Mouse (Mus musculus): ENCODE data around the gene Cracr2b. TPM values are rescaled to one million over a fixed set of nuclear protein-coding genes. Genes with fewer than 3 reads are reported as not detected.

Cracr2b gene
- polyA plus RNA-seq, 1 experiment = 15.3 TPM

DNA sequence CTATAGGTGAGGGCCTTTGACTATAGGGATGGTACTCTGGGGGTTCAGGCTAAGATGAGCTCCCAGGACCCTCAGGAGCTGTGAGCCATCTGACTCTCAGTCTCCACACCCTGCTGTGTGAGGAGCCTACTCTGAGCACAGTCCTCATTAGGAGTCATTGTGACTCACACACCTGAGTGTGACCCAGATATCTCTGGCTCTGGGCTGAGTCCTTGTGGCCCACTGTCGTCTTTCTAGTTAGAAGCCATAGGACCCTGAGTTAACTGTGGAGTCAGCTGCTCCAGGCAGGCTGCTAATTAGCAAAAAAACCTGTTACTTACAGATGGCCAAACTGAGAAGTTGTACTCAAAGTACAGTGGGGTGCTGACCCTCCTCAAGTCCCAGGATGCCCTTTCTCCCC, 32.8 kb downstream of the Cracr2b start:
- WGBS = 85% methylated on average over 1 of the region's 1 CpGs
- no peak for DNase-seq
- TF ChIP-seq POLR2A (IDR thresholded peaks at IDR 0.05; ENCODE audit: low read depth, low read length) = no peak
- no peak for TF ChIP-seq CTCF (conservative IDR thresholded peaks at IDR 0.05; ENCODE audit: insufficient read depth, insufficient read length, low read depth, low read length)
- H3K27me3 ChIP-seq (replicated peaks; ENCODE audit: control insufficient read depth, insufficient read depth, low read length) = no peaks in the 10 kb centered on the region
- no peak overlapping the region for H3K4me3 ChIP-seq (ENCODE audit: insufficient read depth, low read depth, low read length)
- no peaks in the 10 kb centered on the region for H3K4me1 ChIP-seq (ENCODE audit: control insufficient read depth, insufficient read depth, low read length)
- no peaks in the 10 kb centered on the region; the same call in 1 of the 2 replicates for H3K36me3 ChIP-seq (ENCODE audit: control insufficient read depth, insufficient read depth, low read length)
- H3K27ac ChIP-seq (ENCODE audit: insufficient read depth, low read depth, low read length) = no peak overlapping the region

DNA sequence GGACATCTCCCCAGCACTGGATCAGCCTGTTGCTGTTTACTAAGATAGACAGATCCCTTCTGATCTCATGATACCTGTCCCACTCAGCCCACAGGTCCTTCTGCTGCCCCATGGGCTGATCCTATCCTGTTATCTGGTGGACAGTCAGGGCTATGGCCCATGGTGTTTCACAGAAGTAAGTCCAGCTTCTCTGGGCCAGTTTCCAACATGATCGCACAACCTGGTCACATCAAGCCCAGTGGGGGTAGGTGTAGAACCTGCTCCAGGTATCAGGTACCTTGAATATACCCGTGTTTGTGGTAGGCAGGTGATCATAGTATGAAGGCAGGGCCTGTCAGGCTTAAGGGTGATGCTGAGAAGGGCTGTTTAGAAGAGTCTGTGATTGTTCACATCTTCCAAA, 34.5 kb downstream of the Cracr2b start:
- no peaks in the 10 kb centered on the region for H3K4me1 ChIP-seq (ENCODE audit: control insufficient read depth, insufficient read depth, low read length)
- no peak overlapping the region for H3K4me3 ChIP-seq (ENCODE audit: insufficient read depth, low read depth, low read length)
- H3K36me3 ChIP-seq (ENCODE audit: control insufficient read depth, insufficient read depth, low read length) = no peaks in the 10 kb centered on the region; the same call in 1 of the 2 replicates
- TF ChIP-seq CTCF (conservative IDR thresholded peaks at IDR 0.05; ENCODE audit: insufficient read depth, insufficient read length, low read depth, low read length) = no peak
- no peak for TF ChIP-seq POLR2A (IDR thresholded peaks at IDR 0.05; ENCODE audit: low read depth, low read length)
- DNase-seq = no peak
- 85% methylated on average over 2 of the region's 2 CpGs for WGBS
- H3K27me3 ChIP-seq (replicated peaks; ENCODE audit: control insufficient read depth, insufficient read depth, low read length) = no peaks in the 10 kb centered on the region
- no peak overlapping the region for H3K27ac ChIP-seq (ENCODE audit: insufficient read depth, low read depth, low read length)

DNA sequence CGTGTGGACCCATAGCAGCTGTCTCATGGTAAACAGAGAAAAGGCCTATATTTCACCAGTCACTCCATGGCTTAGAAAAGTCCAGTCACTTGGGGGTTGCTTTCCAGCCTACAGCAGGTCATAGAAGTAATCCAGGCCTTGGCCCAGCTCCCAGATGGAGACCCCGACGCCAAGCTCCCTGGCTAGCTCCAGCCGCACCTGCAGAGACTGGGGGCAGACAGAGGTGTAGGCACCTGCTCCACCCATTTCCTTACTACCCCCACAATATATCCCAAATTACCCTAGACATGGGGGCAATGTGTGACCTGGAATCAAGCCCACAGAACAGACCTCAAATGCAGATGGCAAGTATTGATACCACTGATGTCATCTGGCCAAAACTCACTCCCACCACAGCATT, 35.0 kb downstream of the Cracr2b start:
- H3K27me3 ChIP-seq (replicated peaks; ENCODE audit: control insufficient read depth, insufficient read depth, low read length) = no peaks in the 10 kb centered on the region
- H3K27ac ChIP-seq (ENCODE audit: insufficient read depth, low read depth, low read length) = no peak overlapping the region
- H3K4me1 ChIP-seq (ENCODE audit: control insufficient read depth, insufficient read depth, low read length) = no peaks in the 10 kb centered on the region
- DNase-seq = no peak
- TF ChIP-seq POLR2A (IDR thresholded peaks at IDR 0.05; ENCODE audit: low read depth, low read length) = no peak
- TF ChIP-seq CTCF (conservative IDR thresholded peaks at IDR 0.05; ENCODE audit: insufficient read depth, insufficient read length, low read depth, low read length) = no peak
- no peaks in the 10 kb centered on the region; the same call in 1 of the 2 replicates for H3K36me3 ChIP-seq (ENCODE audit: control insufficient read depth, insufficient read depth, low read length)
- no peak overlapping the region for H3K4me3 ChIP-seq (ENCODE audit: insufficient read depth, low read depth, low read length)
- WGBS = 84% methylated on average over 4 of the region's 4 CpGs

DNA sequence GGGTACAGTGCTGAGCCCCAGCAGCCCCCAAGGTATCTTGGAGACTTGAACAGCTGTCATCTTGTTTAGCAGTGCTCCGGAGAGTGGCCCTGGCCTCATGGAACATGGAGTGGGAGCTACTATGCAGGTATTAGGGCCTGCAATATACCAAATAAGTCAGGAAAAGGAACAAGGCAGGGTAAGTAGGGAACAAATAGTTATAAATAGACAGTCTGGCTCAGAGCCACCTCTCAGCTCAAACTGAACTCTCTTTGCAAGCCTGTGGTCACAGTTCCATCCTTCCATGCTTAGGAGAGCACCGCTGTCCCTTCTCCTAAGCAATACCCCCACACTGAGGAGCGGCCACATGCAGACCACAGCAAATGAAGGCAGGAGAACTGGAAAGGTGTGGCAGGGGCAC, 36.7 kb downstream of the Cracr2b start:
- Histone ChIP-seq H3K27ac (ENCODE audit: insufficient read depth, low read depth, low read length) (no peak overlapping the region), H3K27me3 (replicated peaks; ENCODE audit: control insufficient read depth, insufficient read depth, low read length) (no peaks in the 10 kb centered on the region), H3K4me1 (ENCODE audit: control insufficient read depth, insufficient read depth, low read length) (no peaks in the 10 kb centered on the region), H3K36me3 (ENCODE audit: control insufficient read depth, insufficient read depth, low read length) (no peaks in the 10 kb centered on the region; the same call in 1 of the 2 replicates), H3K4me3 (ENCODE audit: insufficient read depth, low read depth, low read length) (no peak overlapping the region)
- TF ChIP-seq CTCF (conservative IDR thresholded peaks at IDR 0.05; ENCODE audit: insufficient read depth, insufficient read length, low read depth, low read length) = no peak
- TF ChIP-seq POLR2A (IDR thresholded peaks at IDR 0.05; ENCODE audit: low read depth, low read length) = no peak
- no peak for DNase-seq
- WGBS = 74% methylated on average over 3 of the region's 3 CpGs

DNA sequence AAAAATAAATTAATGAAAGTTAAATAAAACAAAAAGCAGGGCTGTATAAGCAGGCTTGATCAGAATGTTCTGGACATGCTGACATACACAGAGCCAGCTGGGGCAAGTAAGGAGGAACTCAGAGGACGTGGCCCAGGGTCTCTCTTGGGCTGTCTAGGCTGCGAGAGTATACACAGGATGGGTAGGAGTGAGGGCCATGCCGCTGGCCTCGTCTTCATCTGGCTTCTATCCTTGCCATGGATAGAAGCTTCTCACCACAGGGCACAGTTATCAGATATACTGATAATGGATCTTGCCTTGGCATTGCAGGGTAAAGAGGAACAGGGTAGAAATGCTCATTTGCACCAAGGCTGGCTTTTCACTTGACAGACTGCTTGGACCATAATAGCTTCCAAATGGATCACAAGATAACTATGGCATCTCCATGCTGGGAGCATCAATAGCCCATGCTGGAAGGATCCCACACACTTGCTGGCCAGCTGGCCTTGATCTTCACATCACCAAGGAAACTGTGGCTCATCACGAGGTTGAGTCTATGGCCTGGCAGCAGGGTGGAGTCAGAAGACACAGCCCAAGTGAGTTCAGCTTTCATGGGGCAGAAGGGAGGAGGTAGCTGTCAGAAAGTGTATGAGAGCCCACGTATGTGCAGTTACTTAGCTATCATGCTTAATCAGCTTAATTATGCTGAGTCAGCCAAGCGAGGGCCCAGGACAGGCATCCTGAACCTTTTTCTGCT, 41.1 kb downstream of the Cracr2b start:
- Histone ChIP-seq H3K4me3 (ENCODE audit: insufficient read depth, low read depth, low read length) (no peak overlapping the region), H3K4me1 (ENCODE audit: control insufficient read depth, insufficient read depth, low read length) (no peaks in the 10 kb centered on the region), H3K36me3 (ENCODE audit: control insufficient read depth, insufficient read depth, low read length) (no peaks in the 10 kb centered on the region), H3K27me3 (replicated peaks; ENCODE audit: control insufficient read depth, insufficient read depth, low read length) (no peaks in the 10 kb centered on the region), H3K27ac (ENCODE audit: insufficient read depth, low read depth, low read length) (no peak overlapping the region)
- DNase-seq = no peak
- TF ChIP-seq POLR2A (IDR thresholded peaks at IDR 0.05; ENCODE audit: low read depth, low read length) (no peak), CTCF (conservative IDR thresholded peaks at IDR 0.05; ENCODE audit: insufficient read depth, insufficient read length, low read depth, low read length) (no peak)
- WGBS = 86% methylated on average over 7 of the region's 7 CpGs

DNA sequence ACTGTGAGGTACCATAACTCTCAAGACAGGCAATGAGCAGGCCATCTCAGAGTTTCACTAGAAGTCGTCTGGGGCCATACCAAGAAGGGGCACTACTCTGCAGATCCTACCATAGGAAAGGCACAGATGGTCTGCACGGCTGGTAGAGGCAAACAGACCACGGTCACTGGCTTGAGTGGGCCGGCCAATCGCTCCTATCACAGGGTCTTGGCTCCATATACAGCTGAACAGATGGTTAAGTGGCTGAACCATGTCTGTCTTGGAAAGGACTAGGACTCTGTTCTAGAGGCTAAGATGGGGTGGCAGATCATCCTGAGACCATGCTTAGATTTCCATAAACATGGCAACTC, 41.6 kb downstream of the Cracr2b start:
- TF ChIP-seq POLR2A (IDR thresholded peaks at IDR 0.05; ENCODE audit: low read depth, low read length) (no peak), CTCF (conservative IDR thresholded peaks at IDR 0.05; ENCODE audit: insufficient read depth, insufficient read length, low read depth, low read length) (no peak)
- Histone ChIP-seq H3K27ac (ENCODE audit: insufficient read depth, low read depth, low read length) (no peak overlapping the region), H3K27me3 (replicated peaks; ENCODE audit: control insufficient read depth, insufficient read depth, low read length) (no peaks in the 10 kb centered on the region), H3K36me3 (ENCODE audit: control insufficient read depth, insufficient read depth, low read length) (no peaks in the 10 kb centered on the region), H3K4me3 (ENCODE audit: insufficient read depth, low read depth, low read length) (no peak overlapping the region), H3K4me1 (ENCODE audit: control insufficient read depth, insufficient read depth, low read length) (no peaks in the 10 kb centered on the region)
- WGBS = 96% methylated on average over 5 of the region's 5 CpGs
- no peak for DNase-seq

DNA sequence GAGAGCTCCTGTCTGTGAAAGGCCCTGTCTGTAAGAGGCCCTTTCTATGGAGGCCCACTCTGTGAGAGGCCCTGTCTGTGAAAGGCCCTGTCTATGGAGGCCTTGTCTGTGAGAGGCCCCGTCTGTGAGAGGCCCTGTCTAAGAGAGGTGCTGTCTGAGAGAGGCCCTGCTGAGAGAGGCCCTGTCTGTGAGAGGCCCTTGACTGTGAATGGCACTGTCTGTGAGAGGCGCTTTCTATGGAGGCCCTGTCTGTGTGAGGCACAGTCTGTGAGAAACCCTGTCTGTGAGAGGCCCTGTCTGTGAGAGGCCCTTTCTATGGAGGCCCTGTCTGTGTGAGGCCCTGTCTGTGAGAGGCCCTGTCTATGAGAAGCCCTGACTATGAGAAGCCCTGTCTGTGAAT, 45.4 kb downstream of the Cracr2b start:
- Histone ChIP-seq H3K4me3 (ENCODE audit: insufficient read depth, low read depth, low read length) (no peak overlapping the region), H3K4me1 (ENCODE audit: control insufficient read depth, insufficient read depth, low read length) (no peaks in the 10 kb centered on the region), H3K27ac (ENCODE audit: insufficient read depth, low read depth, low read length) (no peak overlapping the region), H3K36me3 (ENCODE audit: control insufficient read depth, insufficient read depth, low read length) (no peaks in the 10 kb centered on the region), H3K27me3 (replicated peaks; ENCODE audit: control insufficient read depth, insufficient read depth, low read length) (no peaks in the 10 kb centered on the region)
- WGBS = 95% methylated on average over 2 of the region's 2 CpGs
- DNase-seq = no peak
- TF ChIP-seq POLR2A (IDR thresholded peaks at IDR 0.05; ENCODE audit: low read depth, low read length) (no peak), CTCF (conservative IDR thresholded peaks at IDR 0.05; ENCODE audit: insufficient read depth, insufficient read length, low read depth, low read length) (no peak)

All from kidney, adult 2 months (tissue).